Mouse (Mus musculus) C3H10T1/2 (cell line): ENCODE data around the gene Bmt2. TPM values are rescaled to one million over a fixed set of nuclear protein-coding genes. Genes with fewer than 3 reads are reported as not detected.

ENCODE experiments used
- polyA plus RNA-seq, 2 experiments: library from polyadenylated mRNA; unstranded; fragments of >200 nt; fragmentation: generic; extraction: Trizol; gene quantifications; one replicate each; pipeline ENCODE4 v1.2.1; 2012; ENCODE audit warnings: missing spikeins in 2 of 2

The Bmt2 gene
- polyA plus RNA-seq: 1 to 10 TPM in 1 of 2 experiments, under 1 TPM in 1; 0.16 to 1.5 TPM

DNA sequence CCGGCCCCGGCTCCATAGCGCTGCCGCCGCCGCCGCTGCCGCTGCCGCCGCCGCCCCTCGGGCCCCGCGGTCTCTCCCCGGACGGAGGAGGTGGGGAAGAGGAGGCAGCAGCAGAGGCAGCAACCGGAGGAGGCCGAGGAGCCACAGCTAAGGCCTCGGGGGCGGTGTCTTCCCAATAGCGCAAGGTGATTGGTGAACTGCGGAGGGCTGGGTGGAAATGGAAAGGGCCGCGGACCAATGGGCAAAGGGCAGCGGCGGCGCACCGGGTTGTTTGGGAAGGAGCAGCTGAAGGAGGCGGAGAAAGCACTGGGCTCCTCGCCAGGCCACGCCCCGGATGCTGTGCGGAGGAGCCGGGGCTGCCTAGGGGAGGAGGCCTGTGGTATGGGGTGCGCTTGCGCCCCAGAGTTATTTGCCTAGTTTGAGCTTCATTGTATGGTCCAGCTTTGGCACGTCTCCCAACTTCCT is at the start of gene Bmt2:
Gene Bmt2, minus strand, starts transcription at position 149 of the 465 bp plus-strand sequence.

DNA sequence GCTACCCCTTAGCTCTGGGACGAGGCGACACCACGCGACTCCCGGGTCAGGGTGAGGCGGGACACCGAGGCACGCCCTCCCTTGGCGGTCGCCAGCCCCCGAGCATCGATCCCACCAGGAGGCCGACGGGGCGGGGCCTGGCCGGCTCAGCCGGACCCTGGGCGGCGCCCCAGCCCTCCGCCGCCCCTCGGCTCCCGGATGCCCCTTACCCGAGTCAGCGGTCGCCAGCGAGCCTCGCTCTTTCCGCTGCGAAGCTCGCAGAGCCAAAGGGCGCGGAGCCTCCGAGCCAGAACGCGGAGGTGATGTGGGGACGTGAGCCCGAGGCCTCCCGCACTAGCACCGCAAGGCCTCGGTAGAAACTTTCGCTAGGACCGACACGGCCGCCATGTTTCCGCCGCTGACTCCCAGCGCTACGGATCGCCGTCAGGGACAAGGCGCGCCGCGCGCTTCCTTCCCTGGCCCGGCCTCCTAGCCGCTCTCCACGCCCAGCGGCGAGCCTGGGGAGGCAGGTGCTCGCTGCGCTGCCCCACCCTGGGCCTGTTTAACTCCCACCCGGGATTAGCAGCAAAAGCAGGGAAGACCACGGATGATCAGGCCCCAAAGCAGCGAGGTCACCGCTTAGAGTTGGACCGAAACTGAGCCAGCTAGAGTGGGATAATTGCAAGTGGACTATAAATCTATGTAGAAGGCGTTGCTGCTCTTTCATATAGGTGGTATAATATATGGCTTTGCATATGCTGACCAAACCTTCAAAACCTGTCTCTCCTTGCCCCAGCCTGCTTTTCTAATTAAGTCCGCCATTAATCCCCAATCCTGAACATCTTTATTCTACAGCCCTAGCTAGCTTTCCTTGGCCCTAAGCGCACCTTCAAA is 69.9 kb downstream of the Bmt2 start, which contains the start of gene Tmem168:
Gene Tmem168, minus strand, starts transcription at position 480 of the 873 bp plus-strand sequence.

Other genes with a start within 250 kb of the Bmt2 start
- 1 to 10 TPM in 1 of 2 experiments, under 1 TPM in 1; 0.49 to 4.6 TPM for gene Tmem168, start 69.9 kb downstream of the Bmt2 start, polyA plus RNA-seq
- 1 to 10 TPM in 1 of 2 experiments, under 1 TPM in 1; 0.69 to 1.6 TPM for gene Gpr85, start 162.0 kb upstream of the Bmt2 start, polyA plus RNA-seq
- gene 2610001J05Rik, start 193.6 kb upstream of the Bmt2 start, polyA plus RNA-seq: 10 to 100 TPM; 27.9 to 46.1 TPM